Mouse (Mus musculus) midbrain, embryonic 11.5 days (tissue): ENCODE measurements around the gene Gm44502. TPM values are rescaled to one million over a fixed set of nuclear protein-coding genes. Genes with fewer than 3 reads are reported as not detected.

Experiments used
- polyA plus RNA-seq: library from polyadenylated mRNA; unstranded; fragments of >200 nt; fragmentation: Nextera tagmentation; extraction: Ambion mirVana; gene quantifications from 2 replicates; pipeline ENCODE4 v1.2.1, GENCODE M21; 2014

Gene Gm44502
- polyA plus RNA-seq, 1 experiment from 2014 or later, result not detected

Other genes with a start within 250 kb of the Gm44502 start
- 97.5 and 115 TPM in 2 replicates for gene Plxnb2, start 248.9 kb downstream of the Gm44502 start, polyA plus RNA-seq
- 26.2 and 26.6 TPM in 2 replicates for gene Dennd6b, start 233.2 kb downstream of the Gm44502 start, polyA plus RNA-seq
- gene Ppp6r2, start 218.1 kb downstream of the Gm44502 start, polyA plus RNA-seq, result 35.9 and 40.0 TPM in 2 replicates
- 48.1 and 53.3 TPM in 2 replicates for gene Sbf1, start 114.4 kb downstream of the Gm44502 start, polyA plus RNA-seq
- 0.12 TPM in 1 of 2 replicates, not detected in the other for gene Adm2, start 107.0 kb downstream of the Gm44502 start, polyA plus RNA-seq
- not detected in 2 replicates for gene Miox, start 95.3 kb downstream of the Gm44502 start, polyA plus RNA-seq
- 29.8 and 31.8 TPM in 2 replicates for gene Lmf2, start 74.0 kb downstream of the Gm44502 start, polyA plus RNA-seq
- 155 and 168 TPM in 2 replicates for gene Ncaph2, start 74.0 kb downstream of the Gm44502 start, polyA plus RNA-seq
- gene Sco2, start 55.9 kb downstream of the Gm44502 start, polyA plus RNA-seq, result 5.8 and 6.0 TPM in 2 replicates
- gene Tymp, start 52.7 kb downstream of the Gm44502 start, polyA plus RNA-seq, result 1.2 and 1.9 TPM in 2 replicates
- 0.26 and 0.64 TPM in 2 replicates for gene Odf3b, start 50.4 kb downstream of the Gm44502 start, polyA plus RNA-seq
- gene Klhdc7b, start 44.8 kb downstream of the Gm44502 start, polyA plus RNA-seq, result not detected in 2 replicates
- gene Syce3, start 19.2 kb downstream of the Gm44502 start, polyA plus RNA-seq, result not detected in 2 replicates
- 0.93 and 1.1 TPM in 2 replicates for gene Cpt1b, start 3.8 kb downstream of the Gm44502 start, polyA plus RNA-seq
- 1.9 and 2.4 TPM in 2 replicates for gene C730034F03Rik, start 107 bp downstream of the Gm44502 start, polyA plus RNA-seq
- gene Chkb, start 212 bp upstream of the Gm44502 start, polyA plus RNA-seq, result 48.3 and 49.6 TPM in 2 replicates
- 23.6 TPM in 2 replicates for gene Mapk8ip2, start 24.2 kb upstream of the Gm44502 start, polyA plus RNA-seq
- 7.4 and 9.4 TPM in 2 replicates for gene Arsa, start 47.7 kb upstream of the Gm44502 start, polyA plus RNA-seq
- 2.2 TPM in 2 replicates for gene Shank3, start 69.9 kb upstream of the Gm44502 start, polyA plus RNA-seq
- gene Acr, start 138.6 kb upstream of the Gm44502 start, polyA plus RNA-seq, result 0.42 and 0.43 TPM in 2 replicates
- 84.3 and 87.3 TPM in 2 replicates for gene Rabl2, start 162.2 kb upstream of the Gm44502 start, polyA plus RNA-seq